20 mouse cellular contexts compared by ENCODE assay signal in genomic region chr3:101287911-101288311, GRCm38 (mm10). TPM values are rescaled to one million over a fixed set of nuclear protein-coding genes. Genes with fewer than 3 reads are reported as not detected.
DNase-seq lines count a peak whose midpoint lies in the region; ATAC-seq and TF ChIP-seq lines count a peak whose summit lies in the region.
"Had no signal": no experiment of that assay in that cellular context is flagged by ENCODE, and none has a peak within 500 bp of the region (broad histone marks: within the 10 kb centered on the region; RNA-seq: fewer than 3 reads in every experiment).

TSS of gene Cd2 (minus strand) at chr3:101287939.

- in situ Hi-C loops in CH12.LX (cut with MboI; ENCODE audit: low pct_ligation_motif_present, low pct_unique_long_range_greater_than_20kb, low sequenced_read_pairs) = no loop called here

- H3K27me3 ChIP-seq in liver, postnatal 0 days (ENCODE audit: insufficient read depth, low read length) = no peaks in the 10 kb centered on the region
- H3K27me3 ChIP-seq in liver, embryonic 11.5 days (replicated peaks; ENCODE audit: control insufficient read depth, insufficient read depth, low read length) = no peaks in the 10 kb centered on the region; the same call in 1 of the 2 replicates
- no peaks in the 10 kb centered on the region for H3K27me3 ChIP-seq in CH12.LX (replicated peaks)
- H3K27me3 ChIP-seq: embryonic facial prominence, embryonic 13.5 days; limb, embryonic 15.5 days; neural tube, embryonic 15.5 days had no signal

- H3K4me3 ChIP-seq in liver, postnatal 0 days (ENCODE audit: low read depth, low read length) = no peak within 1 kb of the TSS
- H3K4me3 ChIP-seq in liver, embryonic 11.5 days (ENCODE audit: low read depth, low read length) = no peak within 1 kb of the TSS
- peak within 1 kb of the TSS; percentile 29 to 56 (median 54) for H3K4me3 ChIP-seq in CH12.LX (replicated peaks in 1 of 3; ENCODE audit: low read depth in 2 of 3, low read length in 2 of 3, poor library complexity in 1 of 3)
- H3K4me3 ChIP-seq: embryonic facial prominence, embryonic 13.5 days; limb, embryonic 15.5 days; neural tube, embryonic 15.5 days had no signal

- no peaks in the 10 kb centered on the region for H3K36me3 ChIP-seq in liver, postnatal 0 days (replicated peaks; ENCODE audit: insufficient read depth, low read length)
- H3K36me3 ChIP-seq in liver, embryonic 11.5 days (ENCODE audit: control insufficient read depth, insufficient read depth, low read length) = no peaks in the 10 kb centered on the region
- peaks cover 0 to 5% of the 10 kb centered on the region in 2 experiments for H3K36me3 ChIP-seq in CH12.LX (replicated peaks in 1 of 2; ENCODE audit: control insufficient read depth in 1 of 2, insufficient read depth in 1 of 2, low read length in 1 of 2)
- H3K36me3 ChIP-seq: embryonic facial prominence, embryonic 13.5 days; limb, embryonic 15.5 days; neural tube, embryonic 15.5 days had no signal

- no peaks in the 10 kb centered on the region for H3K9me3 ChIP-seq in liver, postnatal 0 days (ENCODE audit: low read length)
- H3K9me3 ChIP-seq in liver, embryonic 11.5 days (ENCODE audit: control insufficient read depth, low read length) = no peaks in the 10 kb centered on the region
- peaks cover 2% of the 10 kb centered on the region for H3K9me3 ChIP-seq in CH12.LX (replicated peaks; ENCODE audit: low read length)
- H3K9me3 ChIP-seq: embryonic facial prominence, embryonic 13.5 days; limb, embryonic 15.5 days; neural tube, embryonic 15.5 days had no signal

- H3K9ac ChIP-seq in liver, postnatal 0 days (replicated peaks) = no peak within 1 kb of the TSS
- H3K9ac ChIP-seq in liver, embryonic 11.5 days (ENCODE audit: low read depth, low read length) = no peak within 1 kb of the TSS
- H3K9ac ChIP-seq in CH12.LX (ENCODE audit: insufficient read depth, low read depth) = peak within 1 kb of the TSS; percentile 54; the same call in 1 of the 2 replicates
- H3K9ac ChIP-seq: embryonic facial prominence, embryonic 13.5 days; limb, embryonic 15.5 days; neural tube, embryonic 15.5 days had no signal

- dilution Hi-C loops in CH12.LX (cut with MboI; ENCODE audit: extremely low pct_ligation_motif_present, extremely low pct_unique_long_range_greater_than_20kb, low sequenced_read_pairs) = no loop called here

- H3K79me2 ChIP-seq in CH12.LX (replicated peaks; ENCODE audit: control insufficient read depth, extremely low read depth, insufficient read depth, poor library complexity, severe bottlenecking) = no peaks in the 10 kb centered on the region

- no peak for TF ChIP-seq CTCF in liver, postnatal 0 days (IDR thresholded peaks at IDR 0.05; ENCODE audit: low read depth)
- no peak for TF ChIP-seq CTCF in CH12.LX (conservative IDR thresholded peaks at IDR 0.05 in 1 of 2, IDR thresholded peaks at IDR 0.05 in 1 of 2; ENCODE audit: low read depth in 2 of 2, low read length in 2 of 2)

- H3K4me2 ChIP-seq in liver, postnatal 0 days (ENCODE audit: low read depth, low read length) = no peak within 1 kb of the TSS
- H3K4me2 ChIP-seq in liver, embryonic 11.5 days = no peak within 1 kb of the TSS
- H3K4me2 ChIP-seq in CH12.LX (ENCODE audit: insufficient read depth, low read depth, poor library complexity, severe bottlenecking) = peak within 1 kb of the TSS; percentile 85
- H3K4me2 ChIP-seq: embryonic facial prominence, embryonic 13.5 days; limb, embryonic 15.5 days; neural tube, embryonic 15.5 days had no signal

- 15% methylated on average over 4 of the region's 4 CpGs for WGBS in liver, postnatal 0 days (ENCODE audit: insufficient replicate concordance)
- 12% methylated on average over 4 of the region's 4 CpGs for WGBS in liver, embryonic 11.5 days

- DNase-seq in liver, postnatal 0 days = no peak
- no peak for DNase-seq in liver, embryonic 11.5 days (ENCODE audit: low spot score)
- peak; percentile 57 for DNase-seq in CH12.LX (ENCODE audit: extremely low read depth)
- peak; percentile 61 to 67 for DNase-seq in thymus, postnatal 10 days (ENCODE audit: low spot score in 2 of 2)
- DNase-seq in urinary bladder, postnatal 14 days (ENCODE audit: low spot score) = no peak
- DNase-seq in embryo, embryonic 11 days = no peak
- DNase-seq in spleen, postnatal 14 days (ENCODE audit: low spot score in 2 of 2) = no peak
- DNase-seq: adrenal gland, postnatal 36 days; cerebellum, postnatal 36 days; heart, adult 18-20 months; heart, postnatal 14 days had no signal

- H3K27ac ChIP-seq in liver, postnatal 0 days (ENCODE audit: low read depth) = no peak within 1 kb of the TSS
- H3K27ac ChIP-seq in liver, embryonic 11.5 days (ENCODE audit: low read depth, low read length) = no peak within 1 kb of the TSS
- no peak within 1 kb of the TSS for H3K27ac ChIP-seq in CH12.LX (ENCODE audit: insufficient read depth, low read depth)
- H3K27ac ChIP-seq: embryonic facial prominence, embryonic 13.5 days; limb, embryonic 15.5 days; neural tube, embryonic 15.5 days had no signal

- TF ChIP-seq EP300 in liver, postnatal 0 days (IDR thresholded peaks at IDR 0.05; ENCODE audit: low read depth) = no peak
- peak; percentile 69 for TF ChIP-seq EP300 in CH12.LX (IDR thresholded peaks at IDR 0.05; ENCODE audit: low read length)

- TF ChIP-seq RAD21 in CH12.LX (IDR thresholded peaks at IDR 0.05; ENCODE audit: low read depth, low read length) = no peak

- no peak; the same call in 1 of the 2 replicates for TF ChIP-seq POLR2A in CH12.LX (IDR thresholded peaks at IDR 0.05; ENCODE audit: low read depth, low read length)

- no peaks in the 10 kb centered on the region for H3K4me1 ChIP-seq in liver, postnatal 0 days (ENCODE audit: insufficient read depth)
- H3K4me1 ChIP-seq in liver, embryonic 11.5 days (replicated peaks; ENCODE audit: control insufficient read depth, insufficient read depth, low read length) = no peaks in the 10 kb centered on the region
- H3K4me1 ChIP-seq in CH12.LX (ENCODE audit: control insufficient read depth in 1 of 2, insufficient read depth in 2 of 2) = peaks cover 13 to 86% of the 10 kb centered on the region in 2 experiments
- H3K4me1 ChIP-seq: limb, embryonic 15.5 days; neural tube, embryonic 15.5 days had no signal

- peak; percentile 36; the same call in 1 of the 2 replicates for ATAC-seq in liver, postnatal 0 days
- ATAC-seq in liver, embryonic 11.5 days (replicated peaks; ENCODE audit: low FRiP score) = no peak
- ATAC-seq in megakaryocyte progenitor cell, adult 5-6 weeks (replicated peaks; ENCODE audit: poor library complexity) = peak; percentile 55; the same call in 1 of the 2 replicates
- ATAC-seq: hindbrain, embryonic 16.5 days; midbrain, embryonic 16.5 days had no signal

TF ChIP-seq in CH12.LX, 34 proteins besides CTCF, POLR2A, EP300 and RAD21:
- TF ChIP-seq SIN3A (IDR thresholded peaks at IDR 0.05; ENCODE audit: low read length) (peak; percentile 83), USF2 (conservative IDR thresholded peaks at IDR 0.05; ENCODE audit: low read depth, low read length) (peak; percentile 32; the same call in 1 of the 2 replicates), GABPA (IDR thresholded peaks at IDR 0.05; ENCODE audit: insufficient replicate concordance, low read depth, low read length) (no peak), RCOR1 (conservative IDR thresholded peaks at IDR 0.05; ENCODE audit: low read depth, low read length) (no peak), ZKSCAN1 (IDR thresholded peaks at IDR 0.05; ENCODE audit: borderline replicate concordance, low read depth, low read length) (no peak), ZMIZ1 (IDR thresholded peaks at IDR 0.05; ENCODE audit: low read depth, low read length) (no peak), USF1 (IDR thresholded peaks at IDR 0.05; ENCODE audit: low read depth, low read length) (peak; percentile 64), CHD2 (IDR thresholded peaks at IDR 0.05; ENCODE audit: low read length) (peak; percentile 62; the same call in 1 of the 2 replicates), MAX (IDR thresholded peaks at IDR 0.05; ENCODE audit: low read length) (peak; percentile 91), IRF4 (IDR thresholded peaks at IDR 0.05; ENCODE audit: low read depth, low read length) (peak; percentile 96), HCFC1 (IDR thresholded peaks at IDR 0.05; ENCODE audit: low read depth, low read length) (peak; percentile 28; the same call in 1 of the 2 replicates), MXI1 (IDR thresholded peaks at IDR 0.05; ENCODE audit: low read depth, low read length) (peak; percentile 97), POLR2AphosphoS2 (IDR thresholded peaks at IDR 0.05; ENCODE audit: low read depth, low read length) (no peak), ELF1 (IDR thresholded peaks at IDR 0.05; ENCODE audit: low read depth, low read length) (no peak), UBTF (IDR thresholded peaks at IDR 0.05; ENCODE audit: low read depth, low read length) (no peak), MYC (IDR thresholded peaks at IDR 0.05; ENCODE audit: low read depth, low read length) (peak; percentile 79; the same call in 1 of the 2 replicates), TCF12 (IDR thresholded peaks at IDR 0.05; ENCODE audit: low read depth, low read length) (no peak), MEF2A (IDR thresholded peaks at IDR 0.05; ENCODE audit: borderline replicate concordance, low read depth, low read length) (0 out of 2 replicates have a peak, but pooled peaks have one; percentile 27), E2F4 (IDR thresholded peaks at IDR 0.05; ENCODE audit: insufficient replicate concordance, low read depth, low read length) (no peak), ZC3H11A (IDR thresholded peaks at IDR 0.05; ENCODE audit: low read depth, low read length) (no peak), MAZ (IDR thresholded peaks at IDR 0.05; ENCODE audit: low read depth, low read length) (no peak), BHLHE40 (IDR thresholded peaks at IDR 0.05; ENCODE audit: low read depth, low read length) (peak; percentile 47), NRF1 (IDR thresholded peaks at IDR 0.05; ENCODE audit: low read depth, low read length) (no peak)

RNA-seq across cellular contexts. Expression of gene Cd2, which starts in this region (rescaled TPM):
- polyA plus RNA-seq in liver, postnatal 0 days (2015; fragmentation: Nextera tagmentation; extraction: Ambion mirVana) = 1.8 and 2.5 TPM in 2 replicates
- polyA plus RNA-seq in liver, embryonic 11.5 days (2014; fragmentation: Nextera tagmentation; extraction: Ambion mirVana) = not detected in 2 replicates
- total RNA-seq in CH12.LX (2012; rRNA removed) (18.0 TPM in 2 replicates), CH12.LX (2014; rRNA removed) (9.5 and 12.6 TPM in 2 replicates)
- polyA plus RNA-seq in CH12.LX (2012; ENCODE audit: insufficient read length, low read depth) = 33.1 and 35.0 TPM in 2 replicates
- total RNA-seq in megakaryocyte progenitor cell, adult 5-6 weeks (2015) = not detected in 2 replicates
- total RNA-seq in megakaryocyte progenitor cell, adult 5-6 weeks (2017) = not detected in 2 replicates
- total RNA-seq: MEL had no signal
- polyA plus RNA-seq: embryonic facial prominence, embryonic 13.5 days; forebrain, embryonic 11.5 days; kidney, embryonic 14.5 days; limb, embryonic 15.5 days; midbrain, embryonic 16.5 days; neural tube, embryonic 15.5 days had no signal

Comparison
In these comparisons a context has a peak if more than half of its experiments do, and no peak if none do; other contexts are left out.
1. RNA of gene Cd2 (total RNA-seq): 9.5 to 18.0 TPM in CH12.LX; not detected in megakaryocyte progenitor cell, adult 5-6 weeks; every median in the first group is over 4 times any median in the second.
2. Peak in ATAC-seq in megakaryocyte progenitor cell, adult 5-6 weeks; RNA of the gene not detected or under 1 TPM.
3. DNase-seq: peak in CH12.LX (single experiment) and thymus, postnatal 10 days (2 of 2); none in liver, postnatal 0 days (single experiment), liver, embryonic 11.5 days (single experiment), urinary bladder, postnatal 14 days (single experiment), embryo, embryonic 11 days (single experiment) and spleen, postnatal 14 days (0 of 2).
4. H3K4me3 ChIP-seq: peak in CH12.LX (3 of 3); none in liver, postnatal 0 days (single experiment) and liver, embryonic 11.5 days (single experiment).